Mouse (Mus musculus): ENCODE data around the gene Igfals.

GRCm38 (mm10) chr17:24839842-24840241, 26.0 kb upstream of the Igfals start, which contains the start of gene Hagh:
- TF ChIP-seq CTCF (conservative IDR thresholded peaks at IDR 0.05; ENCODE audit: insufficient read depth, insufficient read length, low read depth, low read length) (no peak), POLR2A (IDR thresholded peaks at IDR 0.05; ENCODE audit: low read depth, low read length) (no peak)
